Mouse (Mus musculus) granulocyte monocyte progenitor cell, adult 5-6 weeks (primary cell): ENCODE measurements around the gene Pgpep1l. TPM values are rescaled to one million over a fixed set of nuclear protein-coding genes. Genes with fewer than 3 reads are reported as not detected.
"Not testable (repeated sequence)": the region's sequence is repeated elsewhere in the genome, so short reads cannot be mapped to it uniquely, and the experiment has no call there.

Source experiments
- ATAC-seq: replicated peaks from 2 replicates; pipeline ENCODE4 v1.8.0; 2016; ENCODE audit warnings: mild to moderate bottlenecking, moderate TSS enrichment, inconsistent platforms; ENCODE audit not compliant: poor library complexity, severe bottlenecking
- total RNA-seq, 2 experiments: library from RNA; stranded (forward) in 1 of 2; stranded (reverse) in 1 of 2; fragments of 200-712, 200-1000 nt in 1 of 2; fragments of >200 nt in 1 of 2; fragmentation: Nextera tagmentation in 1 of 2; gene quantifications; 2 replicates each; pipeline ENCODE4 v1.2.3; 2014 to 2017

Pgpep1l gene
- total RNA-seq, 2 experiments from 2014 or later, result not detected

DNA sequence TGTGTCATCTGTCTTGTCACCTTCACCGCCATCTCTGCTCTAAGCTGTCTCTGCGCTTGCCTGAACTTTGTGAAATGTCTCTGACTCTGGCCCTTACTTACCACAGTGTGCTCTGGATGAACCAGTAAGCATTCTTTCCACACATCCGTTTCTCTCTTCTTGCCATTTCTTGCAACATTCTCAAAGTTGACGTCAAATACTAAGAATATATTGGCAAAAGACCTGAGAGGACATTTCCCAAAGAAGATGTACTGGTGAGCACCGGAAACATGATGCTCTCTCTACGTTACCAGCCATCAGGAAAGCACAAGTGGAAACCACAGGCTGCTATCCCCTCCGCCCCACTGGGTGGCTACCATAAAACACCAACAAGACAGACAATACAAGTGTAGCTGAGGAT, 19.7 kb upstream of the Pgpep1l start:
- ATAC-seq, result peak; percentile 71

DNA sequence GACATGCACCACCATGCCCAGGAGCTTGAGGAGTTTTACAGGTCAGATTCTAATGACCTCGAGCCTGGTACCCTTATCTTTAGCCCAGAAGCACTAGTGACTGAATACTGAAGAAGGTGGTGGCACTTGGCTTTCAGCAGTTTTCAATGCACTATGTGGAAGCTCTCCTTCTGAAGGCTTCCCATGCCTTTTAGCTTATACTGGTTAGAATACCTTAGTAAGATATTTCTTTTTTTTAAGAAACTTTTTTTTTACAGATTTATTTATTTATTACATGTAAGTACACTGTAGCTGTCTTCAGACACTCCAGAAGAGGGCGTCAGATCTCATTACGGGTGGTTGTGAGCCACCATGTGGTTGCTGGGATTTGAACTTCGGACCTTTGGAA, 19.1 kb upstream of the Pgpep1l start:
- ATAC-seq, result not testable (repeated sequence)

DNA sequence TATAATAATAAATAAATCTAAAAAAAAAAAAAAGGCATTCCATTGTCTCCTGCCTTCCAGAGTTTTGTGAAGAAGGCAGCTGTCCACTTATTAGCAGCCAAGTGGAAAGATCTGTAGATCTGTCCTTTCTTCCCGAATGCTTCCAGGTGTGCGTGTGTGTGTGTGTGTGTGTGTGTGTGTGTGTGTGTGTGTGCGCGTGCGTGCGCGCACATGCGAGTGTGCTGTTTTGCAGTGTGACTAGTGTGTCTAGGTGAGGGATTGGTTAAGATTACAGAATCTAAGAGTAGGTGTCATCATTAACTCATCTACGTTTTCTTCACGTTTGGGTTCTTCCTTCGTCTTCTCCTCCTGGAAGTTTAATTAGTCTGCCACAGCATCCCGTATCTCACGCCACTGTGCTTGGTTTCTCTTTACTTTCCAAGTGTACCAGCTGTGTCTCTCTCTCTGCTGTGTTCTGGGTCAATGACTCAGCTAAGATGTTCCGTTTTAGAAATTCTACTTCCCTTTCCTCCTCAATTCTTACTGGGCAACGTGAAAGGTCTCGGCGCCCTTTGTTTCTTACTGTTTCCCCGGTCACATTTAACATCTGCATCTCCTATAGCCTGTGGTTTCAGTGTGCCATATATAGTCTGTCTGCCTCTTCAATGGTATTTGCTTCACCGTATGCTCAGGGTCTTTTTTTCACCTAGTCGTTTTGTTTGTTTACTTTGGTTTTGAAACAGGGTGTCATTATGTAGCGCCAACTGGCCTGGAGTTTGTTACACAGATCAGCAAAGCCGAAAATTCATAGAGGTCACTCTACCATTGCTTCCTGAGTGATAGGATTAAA, 18.5 kb upstream of the Pgpep1l start:
- ATAC-seq, result peak; percentile 76

DNA sequence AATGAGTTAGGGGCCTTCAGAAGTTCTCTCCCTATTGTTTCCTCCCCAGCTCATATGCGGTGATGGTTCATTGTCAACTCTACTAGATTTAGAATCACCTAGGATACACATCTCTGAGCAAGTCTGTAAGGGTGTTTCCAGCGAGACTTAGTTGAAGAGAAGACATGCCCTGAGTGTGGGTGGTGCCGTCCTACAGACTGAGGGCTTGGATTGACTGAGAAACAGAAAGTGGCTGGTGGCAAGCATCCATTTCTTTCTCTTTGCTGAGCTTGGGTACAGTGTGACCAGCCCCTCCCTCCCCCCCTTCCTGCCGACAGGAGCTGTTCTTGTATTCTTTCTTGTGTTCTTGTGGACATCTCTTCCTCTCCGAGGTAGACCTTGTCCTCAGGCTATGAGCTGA, 17.3 kb upstream of the Pgpep1l start:
- ATAC-seq, result no peak

DNA sequence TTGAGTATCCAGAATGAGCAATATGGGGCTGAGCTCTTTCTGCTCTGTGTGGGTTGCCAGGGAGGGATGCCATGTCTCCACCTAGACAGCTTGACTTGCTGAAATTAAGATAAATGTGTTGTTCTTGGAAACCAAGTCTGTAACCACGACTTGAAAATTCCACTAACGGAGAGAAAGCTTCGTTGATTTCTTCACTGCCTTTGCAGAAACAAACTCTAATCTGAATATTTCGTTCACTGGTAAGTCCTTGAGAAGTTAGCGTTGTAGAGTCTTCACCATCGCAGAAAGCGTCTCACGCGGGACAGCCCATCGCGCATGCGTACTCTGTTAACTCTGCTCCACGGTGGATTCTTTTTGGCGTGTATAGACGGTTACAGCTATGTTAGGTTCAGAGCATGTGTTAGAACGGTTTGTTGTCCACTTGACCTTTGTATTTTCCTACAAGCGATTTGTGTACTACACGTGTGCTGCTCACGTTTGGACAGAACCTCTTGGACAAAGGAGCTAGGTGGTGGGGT, 16.4 kb upstream of the Pgpep1l start:
- no peak for ATAC-seq

DNA sequence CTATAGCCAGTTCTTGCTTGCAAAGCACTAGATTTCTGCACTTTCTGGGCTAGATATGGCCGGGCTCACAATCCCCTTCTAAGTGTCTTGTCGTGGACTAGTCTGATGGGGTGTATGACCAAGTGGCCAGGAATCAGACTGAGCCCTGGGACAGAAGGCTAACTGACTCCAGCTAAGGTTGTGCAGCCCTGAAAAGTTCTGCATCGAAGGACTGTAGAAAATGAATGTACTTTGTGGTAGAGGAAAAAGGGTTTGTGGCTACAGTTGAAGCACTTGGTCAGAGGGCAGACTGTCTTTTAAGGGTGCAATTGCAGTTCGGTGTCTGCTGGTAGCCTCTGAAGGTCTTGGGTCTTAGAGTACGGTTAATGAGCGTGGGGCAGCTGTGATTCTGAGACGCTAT, 15.4 kb upstream of the Pgpep1l start:
- no peak for ATAC-seq

DNA sequence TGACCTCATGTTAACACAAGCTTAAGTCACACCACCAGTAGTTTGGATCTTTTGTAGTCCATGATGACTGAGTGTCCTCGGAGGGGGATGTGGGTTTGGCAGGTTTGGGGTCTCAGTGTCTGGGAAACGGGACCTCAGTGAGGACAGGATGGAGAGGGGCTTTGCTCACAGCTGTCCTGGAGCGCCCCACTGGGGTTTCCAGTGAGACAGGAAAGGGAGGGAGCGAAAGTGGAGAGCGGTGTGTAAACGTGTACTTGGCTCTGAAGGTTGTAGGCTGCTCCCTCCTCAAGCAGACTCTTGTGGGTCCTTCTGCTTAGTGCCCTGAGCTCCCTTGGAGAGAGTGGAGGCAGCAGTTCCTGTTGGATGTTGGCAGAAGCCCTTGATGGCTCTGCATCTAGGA, 14.9 kb upstream of the Pgpep1l start:
- ATAC-seq, result no peak

DNA sequence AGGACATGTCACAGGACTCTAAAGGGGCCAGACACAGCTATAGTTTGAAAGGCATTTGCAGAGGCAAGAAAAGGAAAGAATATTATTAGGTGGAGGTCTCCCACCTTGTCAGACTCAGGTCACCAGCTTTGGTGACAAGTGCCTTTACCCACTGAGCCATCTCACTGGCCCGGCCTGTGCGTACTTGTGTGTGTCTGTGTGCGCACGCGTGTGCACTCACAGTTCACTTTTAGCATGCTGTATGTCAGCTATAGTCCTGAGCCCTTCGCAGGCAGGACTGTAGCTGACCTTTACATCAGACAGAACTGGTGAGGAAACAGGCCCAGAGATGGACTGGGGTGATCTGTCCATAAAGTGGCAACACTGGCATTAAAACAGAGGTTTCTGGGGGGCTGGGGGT, 14.4 kb upstream of the Pgpep1l start:
- no peak for ATAC-seq

DNA sequence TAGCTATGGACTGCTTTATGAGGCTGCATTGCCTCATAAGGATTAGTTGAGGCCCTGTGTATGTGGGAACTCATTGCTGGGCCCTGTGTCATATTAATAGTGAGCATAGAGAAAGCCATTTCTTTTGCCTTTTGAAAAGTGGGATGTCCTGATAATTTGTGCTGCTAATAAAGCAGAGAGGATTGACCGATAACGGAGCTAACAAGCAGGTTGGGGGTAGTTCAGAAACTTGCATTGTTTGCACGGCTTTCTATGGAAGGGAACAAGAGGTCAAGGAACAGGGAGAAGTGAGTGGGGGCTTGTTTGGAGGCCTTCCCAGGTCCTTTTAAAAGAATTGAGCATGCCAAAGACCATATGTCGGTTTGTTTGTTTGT, 13.9 kb upstream of the Pgpep1l start:
- no peak for ATAC-seq

DNA sequence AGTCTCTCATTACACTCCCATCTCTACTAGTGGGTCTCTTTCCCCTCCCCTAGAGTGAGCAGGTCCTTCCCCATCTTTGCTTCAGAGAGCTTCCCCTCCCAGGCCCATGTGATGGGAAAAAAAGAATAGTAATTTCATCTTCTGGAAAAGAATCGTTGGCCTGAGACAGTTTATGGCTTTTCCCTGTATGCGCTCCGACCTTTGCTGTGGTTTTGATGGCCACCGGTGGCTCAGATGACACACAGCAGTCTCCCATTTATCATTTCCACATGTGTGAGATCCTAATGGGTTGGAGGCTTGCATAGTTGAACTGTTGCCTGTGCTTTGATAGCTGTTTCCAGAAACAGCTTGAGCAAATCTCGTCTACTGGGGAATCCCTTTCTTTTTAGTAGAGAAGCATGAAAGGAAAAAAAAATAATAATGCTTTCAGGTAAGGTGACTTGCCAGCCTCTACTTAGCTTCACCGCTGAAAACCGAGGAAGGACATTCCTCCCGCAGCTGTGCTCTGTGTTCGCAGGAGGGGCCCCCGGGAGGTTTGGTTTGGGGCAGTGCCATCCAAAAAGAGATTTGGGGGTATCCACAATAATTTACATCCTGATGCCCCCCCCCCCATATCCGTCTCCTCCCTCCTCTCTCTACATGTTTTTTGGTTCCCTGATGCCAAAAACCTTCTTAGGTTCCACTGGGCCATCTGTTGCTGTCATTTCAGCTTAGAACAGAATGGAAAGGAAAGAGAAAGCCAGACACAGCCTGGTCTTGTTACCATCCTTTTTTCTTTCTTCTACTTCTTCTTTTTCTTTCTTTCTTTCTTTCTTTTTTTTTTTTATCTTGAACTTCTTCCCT, 13.2 kb upstream of the Pgpep1l start:
- ATAC-seq, result no peak

DNA sequence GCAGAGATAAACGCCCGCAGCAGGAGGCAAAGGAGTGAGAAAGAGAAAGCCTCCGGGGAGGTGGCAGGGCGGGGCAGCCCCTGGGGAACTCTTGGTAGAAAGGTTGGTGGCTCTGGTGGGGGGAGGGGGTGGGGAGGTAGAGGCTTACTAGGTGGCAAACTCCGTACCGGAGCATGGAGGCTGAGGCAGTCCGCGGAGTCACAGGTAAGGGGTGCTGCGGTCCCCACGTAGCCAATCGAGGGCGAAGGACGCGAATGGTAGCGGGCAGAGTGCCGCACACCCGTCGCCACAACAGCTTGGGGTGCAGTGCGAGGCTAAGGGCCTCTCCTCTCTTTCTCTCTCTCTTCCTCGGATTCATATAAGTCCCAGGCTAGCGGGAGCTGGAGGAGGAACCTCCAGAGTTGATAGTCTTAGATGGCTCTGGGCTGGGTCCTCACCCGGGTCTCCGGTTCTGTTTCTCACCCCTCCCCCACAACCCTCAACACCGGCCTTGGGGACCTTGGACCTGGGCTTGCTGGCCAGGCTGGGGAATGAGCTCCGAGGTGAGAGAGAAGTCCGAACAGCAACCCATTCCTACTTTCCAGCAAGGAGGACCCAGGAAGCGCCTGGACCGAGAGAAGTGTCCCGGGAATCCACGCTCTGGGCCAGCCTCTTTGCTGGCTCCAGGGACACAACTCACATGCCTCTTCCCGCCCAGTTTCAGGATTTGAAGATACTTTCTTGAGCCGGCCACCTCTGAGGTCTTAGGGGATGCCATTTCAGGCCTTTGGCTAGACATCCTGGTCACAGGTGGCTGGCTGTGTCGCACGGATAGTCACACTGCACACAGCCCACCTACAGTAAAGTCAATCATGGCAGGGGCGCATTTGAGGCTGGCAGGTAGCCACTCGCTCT, 12.1 kb upstream of the Pgpep1l start:
- peak; percentile 54 for ATAC-seq

DNA sequence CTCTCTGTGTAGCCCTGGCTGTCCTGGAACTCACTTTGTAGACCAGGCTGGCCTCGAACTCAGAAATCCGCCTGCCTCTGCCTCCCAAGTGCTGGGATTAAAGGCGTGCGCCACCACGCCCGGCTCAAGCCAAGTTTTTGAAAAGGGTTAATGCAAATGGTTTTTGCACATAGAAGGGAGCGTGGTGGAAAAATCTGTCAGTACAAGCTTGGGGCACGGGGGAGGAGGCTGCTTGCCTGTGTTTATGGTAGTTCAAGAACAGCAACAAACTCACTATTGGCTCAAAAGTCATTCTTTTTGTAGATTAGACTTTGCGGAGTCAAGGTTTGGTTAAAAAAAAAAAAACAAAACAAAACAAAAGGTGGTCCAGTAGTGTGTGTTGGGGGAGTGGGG, 11.4 kb upstream of the Pgpep1l start:
- not testable (repeated sequence) for ATAC-seq

DNA sequence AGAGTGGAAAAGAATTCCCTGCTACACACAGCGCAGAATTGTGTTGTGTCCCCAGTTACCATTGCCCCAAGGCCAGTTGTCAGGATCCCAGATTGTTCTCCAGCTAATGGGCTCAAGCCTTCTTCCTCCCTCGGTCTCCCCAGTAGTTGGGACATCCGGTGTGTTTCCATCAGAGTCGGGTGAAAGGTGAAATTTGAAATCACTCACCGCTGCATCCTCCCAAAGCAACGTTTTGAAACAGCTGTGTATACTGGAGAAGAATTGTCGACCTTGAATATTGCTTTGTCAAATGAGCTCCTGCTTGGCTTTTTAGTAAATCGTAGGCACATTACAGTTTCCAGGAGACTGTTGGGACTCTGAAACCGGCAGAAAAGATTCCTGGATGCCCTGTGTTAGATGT, 10.9 kb upstream of the Pgpep1l start:
- no peak for ATAC-seq

DNA sequence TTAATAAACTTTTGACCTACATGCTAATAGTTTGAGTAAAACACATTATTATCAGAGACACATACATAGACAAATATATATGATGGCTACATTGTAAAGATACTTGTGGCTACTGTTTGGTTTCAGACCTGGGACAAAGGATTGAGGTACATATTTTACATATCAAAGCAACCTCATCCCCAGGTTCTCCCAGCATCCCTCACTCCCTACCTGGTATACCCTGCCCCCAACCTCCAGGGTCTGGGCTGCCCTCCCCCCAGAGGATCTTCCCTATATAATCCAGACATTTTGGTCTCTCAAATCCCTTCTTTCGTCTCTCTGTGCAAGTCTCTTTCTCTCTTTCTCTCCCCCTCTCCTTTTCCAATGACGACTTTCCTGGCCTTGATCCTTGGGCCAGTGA, 10.2 kb upstream of the Pgpep1l start:
- ATAC-seq, result no peak

DNA sequence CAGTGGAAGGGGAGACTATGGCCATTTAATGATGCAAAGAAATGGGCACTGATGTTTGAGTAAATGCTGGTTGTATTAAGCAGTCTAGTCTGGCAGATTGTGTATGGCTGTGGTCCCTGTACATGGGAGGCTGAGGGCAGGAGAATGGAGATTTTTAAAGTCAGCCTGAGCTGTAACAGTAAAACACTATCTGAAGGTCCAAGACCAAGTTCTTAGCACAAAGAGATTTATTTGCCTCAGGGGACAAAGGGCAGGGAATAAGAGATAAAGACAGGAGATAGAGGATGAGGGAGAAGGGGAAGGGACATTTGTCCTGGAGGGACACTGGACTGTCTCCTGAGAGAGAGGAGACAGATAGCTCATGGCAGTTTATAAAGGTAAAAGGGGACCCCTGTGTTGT, 9.5 kb upstream of the Pgpep1l start, which contains the start of gene Fam169b:
Fam169b (plus strand) TSS at position 325 of the 400 bp plus-strand sequence.
- ATAC-seq, result no peak

DNA sequence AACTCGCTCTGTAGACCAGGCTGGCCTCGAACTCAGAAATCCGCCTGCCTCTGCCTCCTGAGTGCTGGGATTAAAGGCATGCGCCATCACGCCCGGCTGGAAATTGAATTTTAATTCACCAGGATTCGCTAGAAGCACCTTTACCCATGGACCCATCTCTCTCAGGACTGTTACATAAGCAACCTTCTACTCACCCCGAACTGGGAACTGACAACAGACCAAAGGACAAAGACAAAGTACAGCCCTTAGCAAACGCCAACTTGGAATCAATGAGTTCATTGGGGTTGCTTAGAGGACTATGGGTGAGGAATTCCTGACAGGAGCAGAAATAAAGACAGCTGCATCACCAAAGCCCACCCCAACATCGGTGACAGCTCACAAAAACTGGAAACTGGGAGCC, 8.6 kb upstream of the Pgpep1l start:
- no peak for ATAC-seq

DNA sequence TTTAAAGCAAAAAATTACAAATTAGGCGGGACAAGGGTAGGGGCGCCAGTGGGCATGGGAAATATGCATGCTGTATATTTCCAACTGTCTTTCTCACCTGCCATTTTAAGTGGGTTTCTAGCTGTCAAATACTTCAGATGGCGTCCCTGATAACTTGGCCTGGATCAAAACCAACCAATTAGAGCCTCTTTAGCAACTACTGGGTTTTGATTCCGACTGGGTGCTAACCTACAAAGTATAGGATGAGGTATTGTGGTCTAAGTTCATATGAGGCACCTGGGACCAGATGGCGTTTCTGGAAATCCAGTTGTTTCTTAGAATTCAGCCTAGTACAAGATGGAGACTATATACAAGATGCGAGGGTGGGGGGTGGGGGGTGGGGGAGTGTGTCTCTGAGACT, 7.8 kb upstream of the Pgpep1l start:
- ATAC-seq, result no peak

DNA sequence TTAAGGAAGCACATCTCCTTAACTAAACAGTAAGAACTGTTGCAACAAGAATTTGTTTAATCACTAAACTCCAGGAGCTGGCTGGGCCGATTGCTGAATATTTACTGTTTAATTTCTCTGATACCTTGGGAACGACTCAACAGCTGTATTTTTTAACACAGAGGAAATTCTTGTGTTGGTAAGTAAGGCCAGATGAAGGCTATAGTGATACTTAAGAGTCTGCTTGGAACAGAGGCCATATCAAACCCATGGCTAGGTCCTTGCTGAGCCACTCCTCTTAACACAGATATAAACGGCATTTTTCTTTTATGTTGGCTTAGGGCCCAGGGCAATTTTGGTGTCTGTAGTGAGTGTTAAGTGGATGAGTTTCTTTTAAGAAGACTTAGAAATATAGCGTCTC, 6.5 kb upstream of the Pgpep1l start:
- no peak for ATAC-seq

DNA sequence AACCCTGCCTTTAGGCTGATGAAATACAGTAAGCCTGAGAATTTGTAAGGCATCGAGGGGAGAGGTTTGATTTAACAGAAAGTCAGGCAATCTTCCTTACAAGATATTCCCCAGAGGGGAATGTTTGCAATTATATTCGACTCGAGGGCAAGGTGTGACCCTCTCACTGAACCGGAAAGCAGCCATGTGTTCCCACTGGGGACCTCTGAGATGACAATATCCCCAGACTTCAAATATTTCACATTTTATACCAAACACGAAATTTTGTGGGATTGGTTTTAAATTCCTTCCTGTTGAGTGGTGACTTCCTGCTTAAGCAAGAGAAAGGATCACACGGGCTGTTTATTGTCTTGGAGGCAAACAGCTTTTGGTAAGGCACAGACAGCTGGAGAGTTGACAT, 2.7 kb upstream of the Pgpep1l start:
- ATAC-seq, result no peak

DNA sequence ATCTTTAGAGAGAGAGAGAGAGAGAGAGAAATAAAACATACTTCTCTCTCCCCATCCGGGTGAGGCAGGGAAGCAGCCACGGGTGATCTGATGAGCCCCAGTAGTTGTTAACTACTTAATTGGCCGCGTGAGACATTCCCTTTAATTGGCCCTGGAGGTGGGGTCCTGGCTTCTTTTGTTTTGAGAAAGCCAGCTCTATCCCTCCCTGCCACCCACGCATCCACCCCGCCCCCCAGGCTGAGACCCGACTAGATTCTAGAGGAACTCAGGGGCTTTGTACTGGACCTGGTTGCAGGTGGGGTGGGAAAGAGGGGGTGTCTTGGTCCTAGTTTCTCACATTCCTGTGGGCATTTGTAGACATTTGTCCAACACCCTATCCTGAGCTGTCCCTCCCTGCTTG, 1.4 kb upstream of the Pgpep1l start:
- ATAC-seq, result no peak
